Mouse (Mus musculus) CD4-positive, CD25-positive, alpha-beta regulatory T cell (primary cell): ENCODE results near the gene Olfr1193. TPM values are rescaled to one million over a fixed set of nuclear protein-coding genes. Genes with fewer than 3 reads are reported as not detected.

ENCODE experiments used
- polyA plus RNA-seq: library from polyadenylated mRNA; unstranded; fragments of 100-300 nt; shearing (Covaris generic); gene quantifications from one replicate; pipeline ENCODE4 v1.2.1, GENCODE M21; 2017

Olfr1193 gene
- polyA plus RNA-seq: not detected

DNA sequence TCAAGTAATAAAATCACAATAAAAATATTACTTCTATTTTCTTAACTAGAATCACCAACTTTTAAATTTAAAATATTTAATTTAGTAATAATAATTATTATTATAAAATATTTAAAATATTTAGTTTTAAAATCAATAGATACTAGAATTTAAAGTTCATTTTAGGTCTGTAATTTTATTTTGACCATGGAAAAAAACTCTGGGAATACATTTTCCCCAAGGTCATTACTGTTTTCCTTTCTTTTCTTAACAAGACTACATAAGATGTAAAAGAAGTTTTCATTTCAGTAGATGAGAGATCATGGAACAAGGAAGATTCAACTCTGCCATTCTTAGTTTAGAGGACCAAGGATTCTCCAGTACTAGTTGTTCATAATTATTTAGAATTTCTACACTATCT lies at the start of gene Olfr1193:
Gene Olfr1193, plus strand, starts transcription at position 301 of the 400 bp plus-strand sequence.

DNA sequence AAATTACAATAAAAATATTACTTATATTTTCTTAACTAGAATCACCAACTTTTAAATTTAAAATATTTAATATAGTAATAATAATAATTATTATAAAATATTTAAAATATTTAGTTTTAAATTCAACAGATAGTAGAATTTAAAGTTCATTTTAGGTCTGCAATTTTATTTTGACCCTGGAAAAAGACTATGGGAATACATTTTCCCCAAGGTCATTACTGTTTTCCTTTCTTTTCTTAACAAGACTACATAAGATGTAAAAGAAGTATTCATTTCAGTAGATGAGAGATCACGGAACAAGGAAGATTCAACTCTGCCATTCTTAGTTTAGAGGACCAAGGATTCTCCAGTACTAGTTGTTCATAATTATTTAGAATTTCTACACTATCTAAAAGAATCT lies 35.2 kb upstream of the Olfr1193 start, which contains the start of gene Olfr1191-ps1:
Gene Olfr1191-ps1, plus strand, starts transcription at position 301 of the 400 bp plus-strand sequence.

DNA sequence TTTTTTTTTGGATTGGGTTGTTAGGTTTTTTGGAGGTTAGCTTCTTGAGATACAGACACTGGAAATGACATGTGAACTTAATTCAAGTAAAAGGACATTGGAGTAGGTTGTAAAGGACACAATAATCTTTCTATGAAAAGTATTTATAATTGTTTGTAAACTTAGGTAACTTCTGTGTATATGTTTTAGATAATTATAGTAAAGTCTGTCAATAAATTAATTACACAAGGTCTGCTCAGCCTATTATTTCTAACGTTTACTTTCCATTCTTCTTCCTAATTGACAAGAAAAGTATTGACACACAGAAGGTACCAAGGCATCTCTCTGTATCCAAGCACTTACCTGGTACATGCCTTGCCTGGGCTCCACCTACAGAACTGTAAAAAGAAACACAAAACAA lies 27.2 kb upstream of the Olfr1193 start, which contains the start of gene Olfr1192-ps1:
Gene Olfr1192-ps1, plus strand, starts transcription at position 301 of the 400 bp plus-strand sequence.

DNA sequence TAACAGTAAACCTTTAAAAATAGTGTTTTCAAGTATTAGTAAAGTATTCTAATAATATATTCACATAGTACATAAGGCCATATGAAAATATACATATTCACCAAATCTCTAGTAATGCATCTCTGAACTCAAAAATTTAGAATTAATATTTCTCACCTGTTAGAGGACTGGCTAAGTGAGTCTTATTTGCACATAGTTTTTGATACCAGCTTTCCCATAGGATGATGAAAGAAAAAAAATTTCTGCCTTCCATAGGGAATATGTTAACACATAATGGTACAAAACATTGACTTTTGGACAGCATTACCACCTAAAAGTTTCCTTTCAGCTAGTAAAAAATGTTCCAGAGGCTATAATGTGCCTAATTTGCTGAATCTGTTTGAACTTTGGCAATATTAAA lies 13.7 kb downstream of the Olfr1193 start, which contains the start of gene Olfr1195:
Gene Olfr1195, minus strand, starts transcription at position 101 of the 400 bp plus-strand sequence.

DNA sequence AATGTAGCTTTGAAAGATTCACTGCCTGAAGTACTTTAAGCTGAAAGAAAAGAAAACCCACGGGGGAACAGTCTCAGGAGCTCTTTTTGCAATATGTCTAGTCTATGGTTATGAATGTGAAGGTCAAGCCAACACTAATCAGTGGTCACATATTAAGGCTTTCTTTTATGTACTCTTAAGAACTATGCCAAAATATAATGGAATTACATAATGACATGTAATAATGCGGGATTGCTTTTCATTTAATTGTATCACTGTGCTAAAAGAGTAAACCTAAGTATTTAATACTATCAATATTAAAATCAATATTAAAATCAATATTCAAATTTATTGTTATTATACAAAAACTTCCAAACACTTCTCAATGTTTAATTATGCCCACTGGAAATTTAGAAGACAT lies 29.1 kb downstream of the Olfr1193 start, which contains the start of gene Olfr1196:
Gene Olfr1196, minus strand, starts transcription at position 101 of the 400 bp plus-strand sequence.

Other genes starting within 250 kb of the Olfr1193 start
- 0.06 TPM for gene Olfr1181, start 249.5 kb upstream of the Olfr1193 start, polyA plus RNA-seq
- gene Gm13757, start 226.5 kb upstream of the Olfr1193 start, polyA plus RNA-seq: not detected
- gene Olfr1183, start 220.8 kb upstream of the Olfr1193 start, polyA plus RNA-seq: not detected
- gene Olfr1184, start 192.0 kb upstream of the Olfr1193 start, polyA plus RNA-seq: 0.19 TPM
- gene Olfr1185-ps1, start 182.3 kb upstream of the Olfr1193 start, polyA plus RNA-seq: 0.05 TPM
- gene Olfr1186, start 157.1 kb upstream of the Olfr1193 start, polyA plus RNA-seq: not detected
- not detected for gene Olfr1188, start 118.7 kb upstream of the Olfr1193 start, polyA plus RNA-seq
- not detected for gene Olfr1189, start 89.2 kb upstream of the Olfr1193 start, polyA plus RNA-seq
- 0.05 TPM for gene Olfr1191-ps1, start 35.1 kb upstream of the Olfr1193 start, polyA plus RNA-seq
- gene Olfr1192-ps1, start 27.1 kb upstream of the Olfr1193 start, polyA plus RNA-seq: not detected
- gene Olfr1195, start 13.6 kb downstream of the Olfr1193 start, polyA plus RNA-seq: 0.11 TPM
- gene Olfr1196, start 29.0 kb downstream of the Olfr1193 start, polyA plus RNA-seq: not detected
- not detected for gene Olfr1197, start 56.7 kb downstream of the Olfr1193 start, polyA plus RNA-seq
- not detected for gene Olfr1198, start 75.7 kb downstream of the Olfr1193 start, polyA plus RNA-seq
- not detected for gene Olfr1199, start 84.8 kb downstream of the Olfr1193 start, polyA plus RNA-seq
- gene Olfr1200, start 94.9 kb downstream of the Olfr1193 start, polyA plus RNA-seq: not detected
- not detected for gene Olfr1201, start 117.4 kb downstream of the Olfr1193 start, polyA plus RNA-seq
- not detected for gene Olfr1202, start 138.9 kb downstream of the Olfr1193 start, polyA plus RNA-seq
- not detected for gene Olfr1205, start 154.1 kb downstream of the Olfr1193 start, polyA plus RNA-seq
- gene Olfr1204, start 173.7 kb downstream of the Olfr1193 start, polyA plus RNA-seq: not detected
- 0.11 TPM for gene Olfr1206, start 187.6 kb downstream of the Olfr1193 start, polyA plus RNA-seq
- gene Olfr1208, start 226.7 kb downstream of the Olfr1193 start, polyA plus RNA-seq: not detected
- not detected for gene Olfr1209, start 239.5 kb downstream of the Olfr1193 start, polyA plus RNA-seq